Mouse (Mus musculus): Measurements from ENCODE around the gene Zkscan16.

The Zkscan16 gene

DNA sequence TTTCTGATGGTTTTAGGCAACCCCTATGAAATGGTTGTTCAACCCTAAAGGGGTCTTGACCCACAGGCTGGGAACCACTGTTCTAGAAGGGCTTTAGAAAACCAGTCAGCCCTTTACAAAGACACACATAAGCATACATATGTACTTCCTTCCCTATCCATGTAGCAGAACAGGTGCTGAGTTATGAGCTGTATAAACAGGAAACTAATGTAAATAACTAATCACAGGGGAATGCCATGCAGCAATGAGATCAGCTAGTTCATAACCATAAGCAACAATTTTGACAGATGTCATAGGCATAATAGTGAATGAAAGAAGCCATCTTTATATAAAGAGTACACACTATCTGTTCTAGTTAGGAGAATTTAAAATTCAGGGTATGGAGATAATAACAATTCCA, 1.8 kb upstream of the Zkscan16 start:
- DNase-seq: no peak

DNA sequence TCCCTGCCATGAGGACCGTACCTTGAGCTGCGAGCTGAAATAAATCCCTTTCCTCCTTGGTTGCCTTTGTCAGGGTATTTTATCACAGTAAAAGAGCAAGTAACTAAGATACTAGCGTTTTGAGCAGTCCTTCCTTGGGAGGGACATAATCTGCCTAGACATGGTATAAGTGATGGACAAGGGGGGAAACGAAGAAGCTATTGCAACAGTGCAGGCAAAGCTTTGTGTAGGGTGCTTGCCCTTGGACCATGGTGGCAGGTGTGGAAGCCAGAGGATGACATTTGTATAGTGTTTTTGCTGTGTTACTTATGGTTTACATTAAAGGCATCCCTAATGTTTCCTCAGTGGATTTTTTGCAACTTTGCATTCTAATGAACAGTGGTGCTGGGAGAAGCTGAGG, 486 bp upstream of the Zkscan16 start:
- no peak for DNase-seq

DNA sequence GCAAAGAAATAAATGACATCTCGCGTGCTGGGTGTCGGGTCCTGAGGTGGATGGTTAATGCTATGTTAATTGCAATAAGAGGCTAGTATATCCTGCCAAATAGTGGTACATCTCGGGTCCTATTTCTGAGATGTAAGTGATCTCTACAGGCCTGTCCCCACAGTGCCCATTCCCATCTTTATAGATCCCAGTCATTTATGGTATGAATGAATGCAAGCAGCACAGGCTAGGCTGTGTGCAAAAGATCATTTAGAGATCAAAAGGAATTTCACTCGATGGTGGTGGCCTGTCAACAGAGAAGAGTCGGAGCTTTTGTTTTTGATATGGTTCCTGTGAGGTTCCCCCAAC, 752 bp downstream of the Zkscan16 start:
- DNase-seq: no peak

DNA sequence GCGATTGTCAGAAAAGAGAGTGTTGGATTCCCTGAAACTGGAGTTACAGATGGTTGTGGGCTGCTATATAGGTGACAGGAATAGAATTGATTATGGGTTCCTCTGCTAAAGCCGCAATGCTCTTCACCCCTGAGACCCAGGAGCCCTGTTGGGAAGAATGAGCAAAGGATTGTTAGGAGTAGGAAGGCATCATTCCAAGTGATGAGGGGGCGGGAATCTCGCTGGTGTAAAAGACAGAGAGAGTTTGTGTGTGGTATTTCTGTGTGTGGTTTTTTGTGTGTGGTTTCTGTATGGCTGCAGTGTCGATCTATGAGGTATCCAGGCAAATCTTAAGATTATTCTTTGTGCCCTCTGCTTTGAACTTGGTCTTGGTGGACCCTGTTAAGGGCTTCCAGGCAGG, 1.3 kb downstream of the Zkscan16 start:
- DNase-seq: no peak

DNA sequence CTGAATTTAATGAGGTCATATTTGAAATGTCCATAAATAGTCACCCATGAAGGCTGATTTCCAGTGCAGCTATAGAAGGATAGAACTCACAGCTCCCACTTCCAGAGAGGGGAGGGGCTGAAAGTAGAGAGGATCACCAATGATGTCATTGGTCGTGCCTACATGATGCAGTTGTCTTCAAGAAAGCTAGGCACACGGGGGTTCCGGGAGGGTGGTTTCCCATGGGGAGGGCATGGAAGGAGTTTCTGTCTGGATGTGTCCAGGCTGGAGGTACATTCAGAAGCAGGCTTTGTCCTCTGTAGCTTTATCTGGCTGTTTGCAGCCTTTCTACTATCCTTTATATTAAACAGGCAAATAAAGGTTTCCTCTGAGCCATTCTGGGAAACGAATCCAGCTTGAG, 5.0 kb downstream of the Zkscan16 start:
- DNase-seq: no peak

DNA sequence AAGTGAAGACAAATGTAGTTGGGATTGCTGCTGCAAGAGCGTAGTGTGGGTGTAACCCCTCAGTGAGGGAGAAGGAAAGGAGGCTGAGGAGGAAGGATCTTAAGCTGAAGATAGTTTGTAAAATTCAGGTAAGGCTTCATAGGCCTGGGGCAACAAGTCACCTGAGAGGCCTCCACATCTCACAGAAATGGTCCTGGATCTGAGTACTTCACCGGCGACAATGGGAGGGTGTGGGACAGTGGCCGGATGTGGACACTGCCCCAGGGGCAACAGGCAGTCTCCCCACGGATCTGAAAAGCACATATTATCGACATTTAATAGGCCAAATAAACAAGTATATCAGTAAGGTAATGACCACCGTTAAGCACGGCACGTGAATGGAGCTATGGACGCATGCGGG, 9.2 kb downstream of the Zkscan16 start:
- no peak for DNase-seq

DNA sequence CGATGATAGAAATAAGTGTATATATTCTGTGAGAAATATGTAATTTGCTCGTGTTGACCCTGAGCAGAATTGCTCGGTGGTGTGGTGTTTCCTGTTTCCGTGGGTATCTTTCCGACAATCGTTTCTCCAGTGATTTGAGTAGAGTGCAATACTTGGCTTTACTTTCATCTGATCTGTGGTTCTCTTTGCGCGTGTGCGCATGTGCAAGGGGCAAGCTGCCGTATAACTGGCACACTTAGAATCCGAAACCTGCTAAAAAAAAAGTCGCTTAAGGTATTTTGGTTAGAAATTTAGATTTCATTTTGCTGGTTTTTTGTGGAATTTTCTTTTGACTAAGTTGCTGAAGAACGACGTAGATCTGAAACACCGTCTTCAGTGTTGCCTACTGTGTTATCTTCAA, 18.3 kb downstream of the Zkscan16 start:
- DNase-seq: no peak

DNA sequence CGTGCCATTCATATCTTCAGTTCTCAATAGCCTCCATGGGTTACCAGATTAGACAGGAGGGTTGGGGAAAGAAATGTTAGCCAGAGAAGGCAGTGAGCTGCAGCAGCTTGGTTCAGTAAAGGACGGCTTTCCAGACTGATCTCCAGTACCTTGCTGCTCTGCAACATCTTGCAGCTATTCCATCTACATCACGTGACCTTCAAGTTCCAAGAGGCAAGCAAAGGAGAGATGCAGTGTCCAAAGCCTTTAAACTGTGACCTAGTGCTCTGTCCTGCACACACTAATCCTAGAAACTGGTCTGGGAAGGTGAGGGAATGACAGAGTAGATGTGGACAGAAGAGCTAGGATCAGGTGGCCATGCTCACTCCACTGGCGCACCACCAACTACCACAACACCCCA, 19.8 kb downstream of the Zkscan16 start:
- DNase-seq: no peak

DNA sequence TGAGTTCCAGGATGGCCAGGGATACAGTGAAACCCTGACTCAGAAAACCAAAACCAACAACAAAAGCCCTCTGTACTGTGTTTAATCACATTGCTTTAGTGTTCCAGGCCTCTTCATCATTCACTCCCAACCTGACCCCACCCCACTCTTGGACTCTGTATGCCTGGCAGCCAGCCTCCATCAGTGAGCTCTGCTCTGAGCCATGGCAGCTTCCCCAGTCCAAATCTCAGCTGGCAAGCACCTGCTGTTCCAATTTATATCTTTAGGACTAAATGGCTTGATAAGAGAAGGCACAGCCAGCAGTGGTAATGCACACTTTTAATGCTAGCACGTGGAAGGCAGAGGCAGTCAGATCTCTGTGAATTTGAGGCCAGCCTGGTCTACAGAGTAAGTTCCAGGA, 21.7 kb downstream of the Zkscan16 start:
- DNase-seq: no peak

DNA sequence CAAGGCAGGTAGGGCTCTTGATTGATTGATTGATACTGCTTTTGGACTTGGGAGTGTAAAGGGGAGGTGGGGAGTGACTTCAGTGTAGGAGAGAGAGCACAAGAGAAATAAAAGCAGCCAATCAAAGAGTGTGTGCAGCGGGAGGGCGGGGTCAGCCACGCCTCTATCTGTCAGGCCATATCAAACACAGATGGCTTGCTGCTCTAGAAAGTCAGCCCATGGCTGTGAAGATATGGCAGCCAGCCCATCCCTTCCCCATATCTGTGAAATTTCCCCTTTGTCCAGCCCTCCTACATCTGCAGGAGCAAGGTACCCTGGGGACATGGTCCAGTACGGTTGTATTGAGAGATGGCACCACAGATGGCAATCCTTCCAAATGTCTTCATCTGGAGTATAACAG, 27.2 kb downstream of the Zkscan16 start:
- DNase-seq: no peak

DNA sequence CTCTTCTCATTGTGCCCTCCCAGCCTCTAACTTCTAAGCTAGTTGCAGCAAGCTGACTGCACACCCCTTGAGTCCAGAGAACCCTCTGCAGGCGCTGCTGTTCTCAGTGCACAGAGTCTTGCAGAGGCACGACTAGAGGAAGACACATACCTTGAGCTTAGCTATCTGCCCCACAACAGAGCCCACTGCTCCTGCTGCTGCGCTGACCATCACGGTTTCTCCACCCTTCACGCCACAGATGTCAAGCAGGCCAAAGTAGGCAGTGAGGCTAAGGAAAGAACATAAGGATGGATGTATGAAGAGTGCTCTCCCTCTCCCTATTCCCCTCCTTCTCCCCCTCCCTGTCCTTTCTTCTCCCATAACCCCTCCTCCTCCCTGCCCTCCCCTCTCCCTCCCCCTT, 32.3 kb downstream of the Zkscan16 start:
- no peak for DNase-seq

DNA sequence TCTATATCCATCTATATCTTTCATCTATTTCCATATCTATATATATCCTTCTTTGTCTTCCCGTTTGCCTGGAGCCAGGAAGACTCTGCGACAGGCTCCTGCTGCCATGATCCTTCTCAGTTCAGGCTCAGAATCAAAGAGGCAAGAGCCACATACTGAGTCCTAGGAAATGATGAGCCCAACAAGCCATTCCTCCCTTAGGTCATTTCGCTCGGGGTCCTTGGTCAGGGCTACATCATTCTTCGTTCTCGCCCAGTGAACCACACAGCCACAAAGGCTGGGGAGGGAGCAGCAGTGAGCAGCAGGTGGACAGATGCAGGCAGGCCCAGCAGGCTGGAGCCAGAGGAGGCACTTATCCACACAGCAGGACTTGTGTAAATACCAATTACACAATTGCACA, 38.0 kb downstream of the Zkscan16 start:
- peak in 1 of 2 experiments; percentile 24 for DNase-seq

DNA sequence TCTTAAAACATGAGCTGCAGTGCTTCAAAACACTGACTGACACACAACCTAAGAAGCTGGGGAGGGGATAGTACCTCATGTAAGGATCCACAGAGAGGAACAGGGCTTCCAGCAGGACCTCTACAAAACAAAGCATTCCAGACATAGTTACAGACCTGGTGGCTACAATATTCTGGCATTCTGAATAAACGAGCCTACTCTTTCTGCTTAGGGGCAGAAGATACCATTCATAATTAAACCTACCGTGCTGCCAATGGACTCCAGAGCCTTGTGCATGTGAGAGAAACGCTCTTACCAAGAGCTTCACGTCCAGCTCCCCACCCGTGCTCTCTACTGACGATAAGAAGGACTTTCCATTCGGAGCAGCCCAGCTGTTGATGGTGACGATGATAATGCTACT, 39.4 kb downstream of the Zkscan16 start:
- DNase-seq: peak in 1 of 2 experiments; percentile 7

DNA sequence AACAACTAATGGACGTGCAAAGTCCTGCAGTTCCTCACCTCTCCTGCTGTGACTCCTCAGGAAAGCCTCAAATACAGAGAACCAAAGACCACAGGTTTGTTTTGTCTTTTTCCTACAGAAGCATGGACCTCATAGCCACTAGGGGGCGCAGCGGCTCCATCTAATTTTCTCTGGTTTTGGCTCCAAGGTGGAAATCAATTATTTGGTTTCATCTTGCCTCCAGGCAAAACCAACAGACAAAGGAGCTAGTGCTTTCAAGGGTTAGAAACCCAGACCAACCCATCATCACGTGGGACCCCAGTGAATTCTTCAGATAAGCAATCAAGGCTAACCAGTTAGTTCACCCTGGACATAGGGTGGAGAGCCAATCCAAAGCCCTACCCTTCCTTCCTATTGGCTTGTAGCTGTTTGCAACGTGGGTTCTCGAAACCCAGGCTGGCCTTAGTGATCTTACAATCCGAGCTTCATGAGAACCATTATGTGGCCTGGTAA, 41.8 kb downstream of the Zkscan16 start:
- DNase-seq: peak; percentile 80 to 86

DNA sequence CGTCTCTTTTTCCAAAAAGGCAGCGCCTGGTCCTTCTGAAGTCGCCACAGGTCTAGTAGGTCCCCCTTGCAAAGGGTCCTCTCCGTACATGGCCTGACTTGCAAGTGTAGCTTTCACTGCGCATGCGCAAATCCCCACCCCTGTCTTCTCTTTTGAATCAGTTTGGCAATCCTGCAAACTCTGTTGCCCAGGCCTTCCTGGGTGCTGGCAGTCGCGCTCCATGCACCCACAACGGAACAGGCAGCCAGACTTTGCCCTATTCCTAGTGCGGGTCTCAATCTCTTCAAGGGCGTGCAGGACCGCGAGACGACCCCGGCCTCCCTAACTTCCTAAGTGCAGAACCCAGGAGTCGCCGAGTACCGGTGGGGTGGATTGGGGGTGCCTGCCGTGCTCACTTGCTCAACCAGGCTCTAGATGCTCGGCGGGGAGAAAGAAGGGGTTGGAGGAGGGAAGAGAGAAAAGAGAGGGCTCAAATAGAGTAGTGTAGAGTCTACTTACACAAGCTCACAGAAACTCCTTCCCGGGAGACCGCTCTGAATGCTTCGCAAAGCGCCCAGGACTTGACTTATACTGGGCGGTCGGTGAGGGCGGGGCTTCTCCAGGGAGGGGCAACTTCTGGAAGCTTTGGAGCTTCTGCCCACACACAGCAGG, 43.2 kb downstream of the Zkscan16 start, which contains the start of gene Ptgr1:
Ptgr1 (minus strand) TSS at position 580 of the 651 bp plus-strand sequence.
- DNase-seq: peak; percentile 84 to 87

DNA sequence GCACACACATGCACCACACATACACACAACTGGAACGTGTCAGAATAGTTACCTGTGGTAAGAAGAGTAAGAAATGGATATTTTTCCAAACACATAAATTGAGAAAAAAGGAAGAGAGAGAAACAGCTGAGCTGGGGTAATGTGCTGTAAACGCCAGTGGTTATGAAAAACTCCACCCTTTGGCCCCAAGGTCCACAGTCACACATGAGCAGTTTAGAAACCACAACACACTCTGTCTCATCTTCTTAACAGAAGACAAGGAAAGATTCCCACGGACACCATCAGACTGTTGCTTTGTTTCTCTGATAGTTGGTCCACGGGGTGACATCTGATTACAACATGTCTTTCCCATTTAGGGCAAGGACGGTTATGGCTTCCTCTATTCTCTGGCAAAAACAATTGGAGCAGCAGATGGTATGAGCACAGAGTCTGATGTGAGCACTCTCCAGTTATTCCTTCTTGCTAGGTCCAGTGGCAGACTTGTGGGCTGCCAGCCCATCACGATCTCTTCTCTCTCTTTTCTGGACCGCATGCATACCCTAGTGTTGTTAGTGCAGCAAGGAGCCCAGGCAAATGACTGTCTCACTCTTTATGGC, 46.0 kb downstream of the Zkscan16 start:
- no peak for DNase-seq

DNA sequence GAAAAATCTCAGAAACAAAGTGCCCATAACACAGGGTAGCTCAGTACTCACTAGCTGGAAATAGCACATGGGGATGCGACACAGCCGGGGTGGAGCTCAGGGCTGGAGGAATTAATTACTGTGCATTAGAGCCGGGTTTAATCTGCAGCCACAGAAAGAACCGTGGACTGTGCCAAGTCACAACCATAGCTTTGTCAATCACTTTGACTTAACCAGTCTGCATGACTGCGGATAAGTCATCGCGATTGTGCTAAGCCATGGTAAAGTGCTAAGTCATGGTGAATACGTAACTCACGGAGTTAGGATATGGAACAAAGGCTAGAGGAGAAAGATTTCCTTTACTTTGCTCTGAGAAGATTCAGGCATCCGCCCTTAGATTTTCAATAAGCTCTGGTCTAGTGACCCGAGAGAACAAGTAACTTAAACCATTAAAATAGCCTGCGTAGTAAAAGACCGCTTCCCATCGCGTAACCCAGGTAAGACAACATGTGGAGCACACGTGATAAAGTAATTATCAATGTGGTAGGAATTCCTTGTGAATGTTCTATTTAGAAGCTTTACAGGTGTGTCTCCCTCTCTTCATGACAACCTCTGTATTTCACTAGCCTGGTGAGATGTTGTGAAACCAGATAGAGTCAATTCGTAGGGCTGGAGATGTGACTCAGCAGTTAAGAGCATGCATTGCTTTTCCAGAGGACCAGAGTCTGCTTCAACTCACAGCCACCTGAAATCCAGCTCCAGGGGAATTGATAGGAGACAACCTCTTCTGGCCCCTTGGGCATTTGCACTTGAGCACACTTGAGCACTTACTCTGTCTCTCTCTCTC, 47.4 kb downstream of the Zkscan16 start:
- no peak for DNase-seq

DNA sequence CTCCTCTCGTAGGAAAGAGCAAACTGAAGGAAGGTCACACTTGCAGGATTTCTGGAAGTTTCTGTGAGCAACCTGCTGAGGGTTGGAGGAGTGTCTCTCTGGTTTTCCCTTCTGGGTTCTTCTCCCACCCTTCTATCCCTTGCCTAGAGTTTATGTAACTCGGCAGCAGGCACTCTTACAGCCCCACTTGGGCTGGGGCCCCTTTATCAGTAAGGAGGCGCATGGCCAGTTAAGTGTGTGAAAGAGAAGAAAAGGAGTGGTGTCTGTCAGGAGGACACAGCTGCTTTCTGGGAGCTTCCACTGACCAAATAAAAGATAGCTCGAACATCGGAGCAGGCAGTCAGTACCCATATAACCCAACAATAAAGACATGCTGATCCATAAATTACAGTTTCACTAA, 48.8 kb downstream of the Zkscan16 start:
- no peak for DNase-seq

DNA sequence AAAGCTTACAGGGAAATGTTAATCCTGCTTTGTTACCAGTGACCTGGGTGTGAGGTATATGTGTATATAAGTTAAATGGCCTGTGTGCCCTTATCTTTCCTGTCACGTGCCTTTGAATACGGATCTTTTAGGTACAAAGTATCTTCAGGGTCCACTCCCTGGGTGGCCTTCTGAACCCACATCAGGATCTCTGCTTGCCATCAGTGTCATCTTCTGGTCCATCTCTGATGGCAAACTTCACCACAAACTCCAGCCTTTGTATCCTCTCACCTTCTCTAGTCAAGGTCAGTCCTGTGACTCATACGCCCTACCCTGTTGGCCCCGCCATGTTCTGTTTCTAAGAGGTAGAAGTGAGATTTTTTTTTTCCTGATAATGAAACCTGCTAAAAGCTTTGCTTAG, 51.3 kb downstream of the Zkscan16 start, which contains the start of gene Dnajc25:
Dnajc25 (plus strand) TSS at position 301 of the 400 bp plus-strand sequence.
- no peak for DNase-seq

DNA sequence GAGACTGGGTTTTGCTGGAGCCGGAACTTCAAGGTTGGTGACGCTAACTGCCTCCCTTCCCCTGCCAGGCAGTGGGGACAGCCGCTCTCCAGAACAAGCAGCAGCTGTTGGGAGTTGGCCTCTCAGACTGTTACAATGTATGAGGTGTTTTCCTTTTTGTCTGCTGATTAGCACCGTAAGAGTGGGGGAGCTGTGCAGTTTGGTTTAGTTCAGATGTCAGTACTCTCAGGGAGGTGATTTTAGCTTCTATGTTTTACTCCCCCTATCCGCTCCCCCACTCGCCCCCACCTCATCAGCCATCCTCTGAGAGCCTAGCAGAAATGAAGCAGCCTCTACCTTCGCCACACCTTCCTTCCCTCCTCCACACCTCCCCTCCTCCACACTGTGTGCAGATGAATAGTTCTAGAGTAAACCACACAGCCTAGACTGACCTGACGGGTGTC, 51.8 kb downstream of the Zkscan16 start:
- DNase-seq: peak in 1 of 2 experiments; percentile 12

DNA sequence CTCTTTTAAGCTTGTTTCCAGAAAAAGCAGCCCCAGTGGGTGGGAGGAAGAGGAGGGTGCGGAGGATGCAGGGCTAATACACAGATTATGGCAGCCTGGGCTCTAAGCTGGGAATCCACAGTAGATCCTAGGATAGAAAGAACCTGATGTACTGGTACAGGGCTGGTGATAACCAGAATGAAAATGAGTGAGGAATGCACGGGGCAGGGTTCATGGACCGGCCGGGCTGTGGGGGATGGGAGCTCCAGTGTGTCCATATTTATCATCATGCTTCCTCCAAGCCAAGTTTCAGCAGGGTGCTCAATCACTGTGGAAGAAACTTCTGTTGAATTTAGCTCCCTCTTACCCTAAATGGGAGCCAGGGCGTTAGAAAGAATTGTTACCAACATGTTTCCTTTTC, 53.7 kb downstream of the Zkscan16 start:
- DNase-seq: no peak

DNA sequence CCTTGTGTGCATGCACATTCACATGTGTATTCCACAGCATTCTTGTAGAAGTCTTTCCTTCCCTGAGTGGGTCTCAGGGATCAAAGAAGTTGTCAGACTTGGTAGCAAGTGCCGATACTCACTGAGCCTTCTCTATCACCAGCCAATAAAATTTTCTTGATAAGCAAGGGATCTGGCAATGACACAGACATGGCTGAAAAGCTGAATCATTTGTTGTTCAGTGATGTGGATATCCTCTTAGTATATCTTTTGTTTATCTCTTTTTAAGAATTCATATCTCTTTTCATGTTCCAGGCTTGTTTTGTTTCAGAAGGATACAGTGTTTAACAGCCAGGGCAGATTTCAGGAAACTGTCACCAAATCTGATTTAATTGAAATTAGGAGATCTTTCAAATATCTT, 55.3 kb downstream of the Zkscan16 start:
- DNase-seq: no peak

DNA sequence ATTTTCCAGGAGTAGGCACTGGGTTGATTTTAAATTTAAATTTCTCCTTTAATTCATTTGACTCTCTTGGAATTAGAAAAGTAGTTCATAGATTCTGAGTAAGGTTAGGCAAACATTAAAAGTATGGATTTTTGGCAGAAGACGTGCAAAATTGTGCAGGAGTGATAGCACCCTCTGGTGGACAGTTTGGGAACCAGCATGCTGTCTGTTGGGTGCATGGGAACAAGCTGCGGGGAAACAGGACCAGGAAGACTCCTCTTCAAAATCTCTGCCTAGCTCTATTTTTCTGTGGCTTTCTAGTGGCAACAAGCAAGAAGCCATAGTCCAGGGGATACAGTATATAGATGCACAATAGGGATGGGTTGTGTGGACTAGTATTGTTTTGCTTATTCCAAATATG, 56.3 kb downstream of the Zkscan16 start:
- peak; percentile 68 to 83 for DNase-seq

DNA sequence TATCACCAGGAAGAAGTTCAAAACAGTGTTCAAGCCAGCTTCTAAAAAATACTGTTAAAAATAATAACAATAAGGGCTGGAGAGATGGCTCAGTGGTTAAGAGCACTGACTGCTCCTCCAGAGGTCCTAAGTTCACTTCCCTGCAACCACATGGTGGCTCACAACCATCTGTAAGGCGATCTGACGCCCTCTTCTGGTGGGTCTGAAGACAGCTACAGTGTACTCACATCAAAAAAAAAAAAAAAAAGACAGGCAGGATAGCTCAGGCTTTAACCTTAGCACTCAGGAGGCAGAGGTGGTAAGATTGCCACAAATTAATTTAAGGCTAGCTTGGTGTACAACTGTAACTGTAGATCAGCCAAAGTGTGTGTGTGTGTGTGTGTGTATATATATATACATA, 57.2 kb downstream of the Zkscan16 start:
- peak in 1 of 2 experiments; percentile 63 for DNase-seq

Data from lung, postnatal 4 days (tissue).